Mouse (Mus musculus) spleen, adult 18-20 months (tissue): ENCODE results near the gene Herc3.

ENCODE experiments used
- DNase-seq, 2 experiments: peaks; one replicate each; pipeline ENCODE4 v3.0.0; 2022; ENCODE audit warnings: mixed read lengths in 2 of 2

Gene Herc3

DNA sequence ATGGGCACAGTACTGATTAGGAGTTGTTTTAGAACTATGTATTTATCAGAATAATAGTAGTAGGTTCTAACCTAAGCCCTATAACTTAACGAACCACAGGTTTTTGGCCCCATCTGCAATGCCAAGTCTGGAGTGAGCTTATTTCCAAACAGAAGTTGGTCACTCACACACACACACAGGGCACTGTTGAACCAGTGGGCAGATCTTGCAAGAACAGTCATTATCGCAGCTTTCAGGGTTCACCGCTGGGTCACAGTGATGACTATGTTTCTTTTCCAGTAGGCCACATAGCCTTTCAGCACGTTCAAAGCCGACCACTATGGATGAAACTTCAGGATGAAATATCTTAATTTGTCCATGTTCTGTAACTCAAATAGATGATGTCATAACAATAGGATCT is 91.2 kb downstream of the Herc3 start:
- no peak for DNase-seq

GRCm38 (mm10) chr6:58927881-58928280 is 96.6 kb downstream of the Herc3 start:
- no peak for DNase-seq

GRCm38 (mm10) chr6:58929911-58930431 is 98.7 kb downstream of the Herc3 start:
- DNase-seq, result no peak

DNA sequence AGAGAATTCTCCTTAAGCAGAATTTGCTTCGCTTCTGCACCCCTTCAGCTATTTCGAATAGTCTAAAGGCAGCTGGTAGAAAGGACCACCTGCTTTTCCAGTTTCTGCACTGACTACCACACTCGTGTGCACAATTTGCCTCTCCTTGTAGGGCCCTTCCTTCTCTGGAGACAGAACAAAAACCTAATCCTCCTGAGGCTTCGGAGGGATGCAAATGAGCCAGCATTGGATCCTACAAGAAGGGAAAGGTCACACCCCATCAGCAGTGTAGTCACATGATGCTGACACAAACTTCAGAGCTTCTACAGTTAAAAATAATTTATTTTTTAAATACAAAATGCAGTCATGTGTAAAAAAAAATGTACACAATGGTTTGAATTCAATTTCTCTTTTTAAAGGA is 99.9 kb downstream of the Herc3 start:
- DNase-seq, result no peak

GRCm38 (mm10) chr6:58932515-58933188 is 101.4 kb downstream of the Herc3 start:
- no peak for DNase-seq

- DNase-seq, result no peak
Measured at GRCm38 (mm10) chr6:58933189-58933913, 102.1 kb downstream of the Herc3 start.

GRCm38 (mm10) chr6:58934144-58934543 is 102.9 kb downstream of the Herc3 start:
- DNase-seq, result no peak

DNA sequence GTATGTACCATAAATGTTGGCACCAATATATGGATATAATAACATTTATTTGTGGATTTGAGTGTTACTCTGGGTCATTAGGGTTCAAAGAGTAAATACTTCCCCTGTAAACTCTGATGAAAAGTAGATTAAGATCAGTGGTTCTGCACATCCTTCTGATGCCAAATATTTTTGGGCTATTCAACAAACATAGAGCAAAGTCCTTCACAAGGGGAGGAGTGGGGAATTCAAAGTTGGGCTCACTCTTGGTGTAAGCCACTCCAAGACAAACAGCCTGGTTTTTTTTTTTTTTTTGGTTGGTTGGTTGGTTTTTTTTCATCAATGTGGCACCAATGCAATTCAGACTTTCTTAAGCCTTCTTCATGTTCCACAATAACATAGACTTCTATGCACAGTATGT is 106.5 kb downstream of the Herc3 start:
- DNase-seq, result no peak

DNA sequence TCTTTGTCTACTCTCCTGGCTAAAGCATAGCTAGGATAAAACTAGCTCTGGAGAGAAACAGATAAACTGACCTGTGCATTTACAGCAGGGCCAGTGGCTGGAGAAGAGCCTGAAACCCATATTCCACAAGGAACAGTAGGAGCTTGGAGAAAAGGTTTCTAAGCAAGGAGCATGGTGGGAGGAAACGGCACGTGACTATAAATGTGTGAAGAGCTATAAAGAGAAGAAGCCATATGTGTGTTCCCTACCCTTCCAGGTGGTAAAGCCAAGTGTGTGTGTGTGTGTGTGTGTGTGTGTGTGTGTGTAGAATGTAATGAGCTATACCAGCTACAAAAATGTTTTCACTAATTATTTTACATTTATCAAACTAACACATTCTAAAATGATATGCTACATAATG is 111.0 kb downstream of the Herc3 start:
- no peak for DNase-seq

- no peak for DNase-seq
Measured at GRCm38 (mm10) chr6:58943958-58944357, 112.7 kb downstream of the Herc3 start.

GRCm38 (mm10) chr6:58946246-58946645 is 115.0 kb downstream of the Herc3 start:
- no peak for DNase-seq

DNA sequence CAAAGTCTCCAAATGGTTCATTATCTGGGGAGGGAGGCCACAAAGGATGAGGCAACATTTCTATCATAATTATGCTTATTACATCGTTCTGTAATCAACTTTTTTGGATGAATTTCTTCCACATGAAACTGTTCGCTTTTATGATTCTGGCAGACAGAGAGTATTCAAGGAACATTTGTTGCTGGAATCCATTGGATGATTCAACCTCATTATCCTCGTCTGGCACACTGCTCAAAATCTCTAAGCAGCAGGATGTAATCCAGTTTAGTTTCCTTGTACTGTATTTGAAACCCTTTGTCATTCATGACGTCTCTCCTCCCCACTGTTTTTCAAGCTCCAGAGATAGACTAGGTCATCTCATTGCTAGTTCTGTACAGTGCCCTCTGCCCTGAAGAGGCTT is 115.6 kb downstream of the Herc3 start:
- no peak for DNase-seq

- no peak for DNase-seq
Measured at GRCm38 (mm10) chr6:58950410-58950809, 119.1 kb downstream of the Herc3 start.

GRCm38 (mm10) chr6:58951128-58951992 is 120.1 kb downstream of the Herc3 start:
- DNase-seq, result no peak

DNA sequence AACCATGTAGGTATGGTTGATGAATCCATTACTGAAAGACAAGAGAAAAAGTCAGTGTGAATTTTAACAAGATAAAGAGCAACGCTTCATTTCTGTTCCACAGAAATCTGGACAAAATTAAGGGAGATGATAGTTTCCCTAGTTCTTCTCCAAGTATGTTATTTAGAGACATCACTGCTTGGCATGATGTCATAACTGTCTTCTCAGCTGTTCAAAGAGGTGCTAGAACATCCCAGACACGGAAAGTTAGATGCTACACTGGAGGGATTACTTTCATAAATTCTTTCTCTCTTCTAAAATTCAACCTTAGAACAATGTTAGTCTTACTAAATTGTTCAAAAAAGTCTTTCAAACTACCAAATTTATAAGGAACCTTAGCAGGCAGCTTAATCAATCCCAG is 129.3 kb downstream of the Herc3 start:
- no peak for DNase-seq

DNA sequence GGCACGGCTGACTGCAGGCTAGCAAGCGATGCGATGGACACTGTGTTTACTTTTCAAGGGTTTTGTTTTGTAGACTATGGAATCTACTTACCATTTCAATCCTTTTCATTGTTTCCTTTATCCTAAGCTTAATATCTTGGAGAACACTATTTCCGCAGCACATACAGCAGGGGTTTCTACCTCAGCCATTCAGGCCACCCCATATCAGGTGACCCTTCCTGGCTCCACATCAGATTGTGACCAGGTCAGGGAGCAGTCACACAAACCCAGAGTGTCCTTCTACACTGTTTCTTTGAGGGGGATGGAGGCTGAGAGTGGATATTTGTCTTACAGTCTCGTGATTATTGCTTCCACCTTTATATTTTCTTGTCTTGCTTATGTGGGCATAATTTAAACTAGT is 131.4 kb downstream of the Herc3 start:
- no peak for DNase-seq

DNA sequence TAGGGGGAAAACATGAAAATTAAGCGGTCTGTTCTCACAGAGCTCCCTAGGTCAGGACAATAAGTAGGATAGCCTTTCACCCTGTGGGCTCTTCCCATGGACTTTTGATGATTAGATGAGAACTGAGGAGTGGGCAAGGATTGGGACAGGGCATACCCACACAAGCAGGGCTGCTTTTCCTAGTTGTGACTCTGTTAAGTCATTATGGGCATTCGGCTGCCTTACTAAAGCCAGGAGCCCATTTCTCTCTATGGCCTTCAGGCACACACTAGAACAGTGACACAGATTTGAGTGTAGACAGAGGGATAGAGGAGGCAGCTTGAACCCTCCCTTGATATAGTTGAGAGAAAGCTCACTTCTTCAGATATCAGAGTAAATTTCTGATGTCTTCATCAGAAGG is 132.8 kb downstream of the Herc3 start:
- no peak for DNase-seq

- DNase-seq, result no peak
Measured at GRCm38 (mm10) chr6:58964565-58964964, 133.3 kb downstream of the Herc3 start.

DNA sequence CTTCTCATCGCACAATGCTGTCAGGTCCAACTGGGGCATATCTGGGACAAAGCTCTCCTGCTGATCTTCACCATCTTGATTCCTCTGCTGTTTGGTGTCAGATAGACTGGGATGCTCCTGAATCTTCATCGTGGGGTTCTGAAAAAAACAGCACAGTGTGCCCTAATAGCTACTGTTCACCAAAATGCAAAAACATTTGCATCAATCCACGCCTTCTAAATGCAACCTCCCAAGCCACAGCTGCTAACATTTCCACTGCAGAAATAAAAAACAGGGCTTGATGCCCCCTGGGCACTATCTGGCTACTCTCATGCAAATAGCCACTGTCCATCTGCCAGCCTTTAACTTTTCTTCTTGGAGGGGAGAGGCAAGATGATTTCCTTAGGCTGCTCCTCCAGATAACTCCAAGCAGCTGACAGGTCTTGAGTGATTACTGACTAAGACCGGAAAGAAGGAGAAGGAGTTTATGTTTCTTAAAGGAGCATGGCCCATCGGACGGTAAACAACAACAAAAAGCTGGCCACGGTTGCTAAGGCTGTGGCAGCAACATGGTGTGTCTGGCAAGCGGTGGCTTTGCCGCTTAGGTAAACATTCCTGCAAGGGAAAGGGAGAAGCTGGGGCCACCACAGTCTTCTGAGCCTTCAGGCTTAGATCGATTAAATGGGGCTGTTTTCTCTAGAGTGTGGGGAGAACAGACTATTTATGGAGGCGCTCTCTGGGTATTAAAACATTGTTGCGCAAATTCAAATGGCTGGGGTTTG is 134.0 kb downstream of the Herc3 start:
- DNase-seq, result no peak

DNA sequence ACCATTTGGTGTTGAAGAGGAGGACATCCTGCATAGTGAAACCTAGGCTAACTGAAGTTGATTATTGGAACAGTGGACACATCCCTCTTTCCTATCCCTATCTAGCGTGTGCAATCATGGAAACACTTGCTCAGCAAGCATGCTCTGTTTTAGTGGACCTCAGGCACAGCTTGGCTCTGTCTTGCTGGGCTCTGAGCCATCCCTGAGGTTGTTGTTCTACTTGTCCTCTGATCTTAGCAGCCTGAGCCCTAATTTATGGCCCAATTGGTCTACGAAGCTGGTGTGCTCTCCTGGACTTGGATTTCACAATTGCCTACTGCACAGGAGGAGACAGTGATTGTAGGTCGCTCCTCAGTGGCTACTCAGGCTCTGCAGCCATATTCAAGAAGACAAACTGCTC is 137.0 kb downstream of the Herc3 start:
- DNase-seq, result no peak
